Mouse (Mus musculus): ENCODE data around the gene Oxa1l. TPM values are rescaled to one million over a fixed set of nuclear protein-coding genes. Genes with fewer than 3 reads are reported as not detected.

The Oxa1l gene
- polyA plus RNA-seq, 1 experiment from 2014 or later = 52.0 TPM

- WGBS = 55% methylated on average over 17 of the region's 17 CpGs
- Histone ChIP-seq H3K9ac (ENCODE audit: low read length) (no peak overlapping the region), H3K36me3 (ENCODE audit: control insufficient read depth, insufficient read depth, low read length) (no peaks in the 10 kb centered on the region), H3K27me3 (ENCODE audit: control insufficient read depth, insufficient read depth, low read length) (no peaks in the 10 kb centered on the region), H3K4me1 (ENCODE audit: control insufficient read depth, insufficient read depth, low read length) (peaks cover 14% of the 10 kb centered on the region), H3K4me2 (ENCODE audit: low read depth, severe bottlenecking) (no peak overlapping the region), H3K4me3 (ENCODE audit: low read depth, low read length) (no peak overlapping the region), H3K27ac (replicated peaks; ENCODE audit: low read depth, low read length) (no peak overlapping the region), H3K9me3 (ENCODE audit: control insufficient read depth, low read length) (no peaks in the 10 kb centered on the region)
- ATAC-seq (ENCODE audit: insufficient number of reproducible peaks, low FRiP score, low TSS enrichment, low read depth) (no peak), DNase-seq (ENCODE audit: low spot score) (no peak)
Measured at GRCm38 (mm10) chr14:54409980-54410810, 49.6 kb downstream of the Oxa1l start.

DNA sequence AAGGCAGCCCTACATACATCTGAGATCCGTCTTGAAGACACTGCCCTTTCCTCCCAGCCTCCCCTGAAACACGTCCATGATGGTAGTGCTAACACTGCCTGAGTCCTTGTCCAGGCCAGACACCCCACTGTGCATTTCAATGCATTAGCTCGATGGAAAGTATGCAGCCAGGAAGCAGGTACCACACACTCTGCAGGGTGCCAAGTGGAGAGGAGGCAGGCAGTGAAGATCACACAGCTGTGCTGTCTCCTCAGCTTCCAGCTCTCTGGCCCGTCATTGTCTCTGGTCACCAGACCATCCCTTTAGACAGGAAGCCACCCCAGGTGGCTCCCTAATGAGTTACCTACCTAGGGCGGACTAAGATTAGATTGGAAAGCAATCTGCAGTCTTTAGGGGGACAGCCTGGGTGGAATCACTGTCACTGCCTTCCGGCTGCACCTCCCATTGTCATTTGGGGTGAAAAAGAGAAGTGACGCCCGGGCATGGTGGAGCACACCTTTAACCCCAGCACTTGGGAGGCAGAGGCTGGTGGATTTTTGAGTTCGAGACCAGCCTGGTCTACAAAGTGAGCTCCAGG is 51.5 kb downstream of the Oxa1l start:
- no peaks in the 10 kb centered on the region for H3K27me3 ChIP-seq (ENCODE audit: control insufficient read depth, insufficient read depth, low read length)
- 55% methylated on average over 9 of the region's 9 CpGs for WGBS
- no peaks in the 10 kb centered on the region for H3K36me3 ChIP-seq (ENCODE audit: control insufficient read depth, insufficient read depth, low read length)
- peaks cover 18% of the 10 kb centered on the region for H3K4me1 ChIP-seq (ENCODE audit: control insufficient read depth, insufficient read depth, low read length)
- DNase-seq (ENCODE audit: low spot score) = no peak
- H3K27ac ChIP-seq (replicated peaks; ENCODE audit: low read depth, low read length) = no peak overlapping the region
- H3K9me3 ChIP-seq (ENCODE audit: control insufficient read depth, low read length) = no peaks in the 10 kb centered on the region
- ATAC-seq (ENCODE audit: insufficient number of reproducible peaks, low FRiP score, low TSS enrichment, low read depth) = no peak
- no peak overlapping the region for H3K4me3 ChIP-seq (ENCODE audit: low read depth, low read length)
- H3K4me2 ChIP-seq (ENCODE audit: low read depth, severe bottlenecking) = no peak overlapping the region
- no peak overlapping the region for H3K9ac ChIP-seq (ENCODE audit: low read length)

- Histone ChIP-seq H3K27me3 (ENCODE audit: control insufficient read depth, insufficient read depth, low read length) (0 out of 2 replicates have a peak, but pooled peaks cover 2% of the 10 kb centered on the region), H3K4me2 (ENCODE audit: low read depth, severe bottlenecking) (no peak overlapping the region), H3K4me1 (ENCODE audit: control insufficient read depth, insufficient read depth, low read length) (peaks cover 18% of the 10 kb centered on the region), H3K36me3 (ENCODE audit: control insufficient read depth, insufficient read depth, low read length) (no peaks in the 10 kb centered on the region), H3K4me3 (ENCODE audit: low read depth, low read length) (no peak overlapping the region), H3K9ac (ENCODE audit: low read length) (no peak overlapping the region), H3K9me3 (ENCODE audit: control insufficient read depth, low read length) (no peaks in the 10 kb centered on the region), H3K27ac (replicated peaks; ENCODE audit: low read depth, low read length) (no peak overlapping the region)
- peak; percentile 70 for DNase-seq (ENCODE audit: low spot score)
- WGBS = 32% methylated on average over 2 of the region's 2 CpGs
- ATAC-seq (ENCODE audit: insufficient number of reproducible peaks, low FRiP score, low TSS enrichment, low read depth) = no peak
Measured at GRCm38 (mm10) chr14:54412629-54413170, 52.1 kb downstream of the Oxa1l start.

- 0 out of 2 replicates have a peak overlapping the region, but pooled peaks have one; percentile 0 for H3K4me3 ChIP-seq (ENCODE audit: low read depth, low read length)
Measured at GRCm38 (mm10) chr14:54413877-54414700, 53.5 kb downstream of the Oxa1l start.

GRCm38 (mm10) chr14:54415241-54416020 is 54.8 kb downstream of the Oxa1l start:
- no peak overlapping the region for H3K4me3 ChIP-seq (ENCODE audit: low read depth, low read length)
- no peak overlapping the region for H3K27ac ChIP-seq (replicated peaks; ENCODE audit: low read depth, low read length)
- DNase-seq (ENCODE audit: low spot score) (no peak), ATAC-seq (ENCODE audit: insufficient number of reproducible peaks, low FRiP score, low TSS enrichment, low read depth) (no peak)
- 8% methylated on average over 13 of the region's 13 CpGs for WGBS
- no peaks in the 10 kb centered on the region for H3K9me3 ChIP-seq (ENCODE audit: control insufficient read depth, low read length)
- H3K36me3 ChIP-seq (ENCODE audit: control insufficient read depth, insufficient read depth, low read length) = no peaks in the 10 kb centered on the region; the same call in 1 of the 2 replicates
- H3K4me1 ChIP-seq (ENCODE audit: control insufficient read depth, insufficient read depth, low read length) = peaks cover 18% of the 10 kb centered on the region
- 0 out of 2 replicates have a peak, but pooled peaks cover 2% of the 10 kb centered on the region for H3K27me3 ChIP-seq (ENCODE audit: control insufficient read depth, insufficient read depth, low read length)
- no peak overlapping the region for H3K4me2 ChIP-seq (ENCODE audit: low read depth, severe bottlenecking)
- no peak overlapping the region for H3K9ac ChIP-seq (ENCODE audit: low read length)

More at GRCm38 (mm10) chr14:54413877-54414700, 53.5 kb downstream of the Oxa1l start:
- H3K27me3 ChIP-seq (ENCODE audit: control insufficient read depth, insufficient read depth, low read length) = 0 out of 2 replicates have a peak, but pooled peaks cover 2% of the 10 kb centered on the region
- peak; percentile 38; the same call in 1 of the 2 replicates for ATAC-seq (ENCODE audit: insufficient number of reproducible peaks, low FRiP score, low TSS enrichment, low read depth)
- no peaks in the 10 kb centered on the region for H3K36me3 ChIP-seq (ENCODE audit: control insufficient read depth, insufficient read depth, low read length)
- peaks cover 18% of the 10 kb centered on the region for H3K4me1 ChIP-seq (ENCODE audit: control insufficient read depth, insufficient read depth, low read length)
- WGBS = 5% methylated on average over 18 of the region's 18 CpGs
- no peaks in the 10 kb centered on the region for H3K9me3 ChIP-seq (ENCODE audit: control insufficient read depth, low read length)
- H3K9ac ChIP-seq (ENCODE audit: low read length) = peak overlapping the region; percentile 40
- no peak overlapping the region for H3K27ac ChIP-seq (replicated peaks; ENCODE audit: low read depth, low read length)
- H3K4me2 ChIP-seq (ENCODE audit: low read depth, severe bottlenecking) = peak overlapping the region; percentile 48
- peak; percentile 53 for DNase-seq (ENCODE audit: low spot score)

DNA sequence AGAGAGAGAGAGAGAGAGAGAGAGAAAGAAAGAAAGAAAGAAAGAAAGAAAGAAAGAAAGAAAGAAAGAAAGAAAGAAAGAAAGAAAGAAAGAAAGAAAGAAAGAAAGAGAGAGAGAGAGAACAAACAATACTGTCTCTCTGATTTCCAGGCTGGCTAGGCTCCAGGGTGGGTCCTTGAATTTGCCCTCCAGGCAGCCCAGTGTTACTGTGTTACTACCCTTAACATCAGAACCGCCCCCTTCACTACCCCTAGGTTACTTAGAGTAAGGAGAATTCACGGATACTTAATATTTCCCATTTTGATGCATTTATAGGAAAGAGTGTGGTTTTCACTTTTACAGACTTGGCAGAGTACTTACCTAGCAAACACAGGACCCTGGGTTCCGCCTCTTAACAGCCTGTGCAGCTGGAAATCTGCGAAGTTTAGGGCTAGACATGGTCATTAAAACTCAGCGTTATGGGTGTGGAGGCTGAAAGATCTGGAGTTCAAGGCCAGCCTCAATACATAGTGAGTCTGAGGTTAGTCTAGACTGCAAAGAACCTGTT is 55.7 kb downstream of the Oxa1l start:
- Histone ChIP-seq H3K4me3 (ENCODE audit: low read depth, low read length) (no peak overlapping the region), H3K27ac (replicated peaks; ENCODE audit: low read depth, low read length) (no peak overlapping the region), H3K27me3 (ENCODE audit: control insufficient read depth, insufficient read depth, low read length) (0 out of 2 replicates have a peak, but pooled peaks cover 2% of the 10 kb centered on the region), H3K4me1 (ENCODE audit: control insufficient read depth, insufficient read depth, low read length) (peaks cover 18% of the 10 kb centered on the region), H3K9ac (ENCODE audit: low read length) (no peak overlapping the region), H3K9me3 (ENCODE audit: control insufficient read depth, low read length) (no peaks in the 10 kb centered on the region), H3K4me2 (ENCODE audit: low read depth, severe bottlenecking) (no peak overlapping the region), H3K36me3 (ENCODE audit: control insufficient read depth, insufficient read depth, low read length) (no peaks in the 10 kb centered on the region; the same call in 1 of the 2 replicates)
- DNase-seq (ENCODE audit: low spot score) (no peak), ATAC-seq (ENCODE audit: insufficient number of reproducible peaks, low FRiP score, low TSS enrichment, low read depth) (no peak)
- 41% methylated on average over 5 of the region's 5 CpGs for WGBS

DNA sequence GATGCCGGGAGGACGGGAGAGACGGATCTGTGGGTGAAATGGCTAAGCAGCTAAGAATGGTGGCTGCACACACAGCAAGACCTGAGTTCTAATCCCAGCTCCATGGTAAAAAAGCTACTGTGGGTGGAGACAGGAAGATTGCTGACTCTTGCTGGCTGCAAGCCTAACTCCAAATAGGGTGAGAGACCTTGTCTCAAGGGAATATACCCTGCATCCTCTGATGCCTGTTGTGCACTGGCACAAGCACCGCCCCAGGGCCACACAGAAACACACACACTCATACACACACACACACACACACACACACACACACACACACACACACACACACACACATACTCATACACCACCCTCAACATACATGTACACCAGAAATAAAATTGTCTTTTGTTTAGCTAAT is 56.2 kb downstream of the Oxa1l start:
- ATAC-seq (ENCODE audit: insufficient number of reproducible peaks, low FRiP score, low TSS enrichment, low read depth) = no peak
- H3K4me3 ChIP-seq (ENCODE audit: low read depth, low read length) = no peak overlapping the region

More for the DNA sequence above, 56.2 kb downstream of the Oxa1l start:
- Histone ChIP-seq H3K9ac (ENCODE audit: low read length) (no peak overlapping the region), H3K4me1 (ENCODE audit: control insufficient read depth, insufficient read depth, low read length) (peaks cover 18% of the 10 kb centered on the region), H3K27me3 (ENCODE audit: control insufficient read depth, insufficient read depth, low read length) (0 out of 2 replicates have a peak, but pooled peaks cover 2% of the 10 kb centered on the region), H3K4me2 (ENCODE audit: low read depth, severe bottlenecking) (no peak overlapping the region), H3K27ac (replicated peaks; ENCODE audit: low read depth, low read length) (no peak overlapping the region), H3K36me3 (ENCODE audit: control insufficient read depth, insufficient read depth, low read length) (no peaks in the 10 kb centered on the region; the same call in 1 of the 2 replicates), H3K9me3 (ENCODE audit: control insufficient read depth, low read length) (no peaks in the 10 kb centered on the region)
- DNase-seq (ENCODE audit: low spot score) = no peak
- WGBS = 77% methylated on average over 4 of the region's 4 CpGs

All from limb, embryonic 11.5 days (tissue).